Mouse (Mus musculus) kidney, postnatal 0 days (tissue): ENCODE data around the gene Tmem185b. TPM values are rescaled to one million over a fixed set of nuclear protein-coding genes. Genes with fewer than 3 reads are reported as not detected.

Experiments used
- ATAC-seq: fragments of 200-750 bp; cut with Nextera tagmentation; replicated peaks from 2 replicates; pipeline ENCODE4 v1.8.0; 2017; ENCODE audit warnings: low read depth, moderate number of reproducible peaks, moderate TSS enrichment, moderate library complexity; ENCODE audit not compliant: low FRiP score
- DNase-seq: peaks from one replicate; pipeline ENCODE4 v3.0.0-alpha.2; 2016; ENCODE audit warnings: low spot score
- H3K27ac ChIP-seq: fragments of 300-500 bp; sonication (generic); 2 replicates; pipeline ENCODE4 v1.5.1; 2014; ENCODE audit warnings: mild to moderate bottlenecking
- H3K27me3 ChIP-seq: fragments of 300-500 bp; sonication (generic); 2 replicates; pipeline ENCODE4 v1.6.1; 2014; ENCODE audit warnings: low read length, mixed read lengths; ENCODE audit not compliant: insufficient read depth
- H3K36me3 ChIP-seq: fragments of 300-500 bp; sonication (generic); 2 replicates; pipeline ENCODE4 v1.6.1; 2014; ENCODE audit warnings: low read length, mixed read lengths; ENCODE audit not compliant: insufficient read depth
- H3K4me1 ChIP-seq: fragments of 300-500 bp; sonication (generic); replicated peaks from 2 replicates; pipeline ENCODE4 v1.6.1; 2014; ENCODE audit warnings: antibody characterized with exemption, low read length, mixed read lengths; ENCODE audit not compliant: insufficient read depth
- H3K4me2 ChIP-seq: fragments of 300-500 bp; sonication (generic); 2 replicates; pipeline ENCODE4 v1.6.1; 2014; ENCODE audit warnings: mild to moderate bottlenecking, low read length, moderate library complexity, mixed read lengths
- H3K4me3 ChIP-seq: fragments of 300-500 bp; sonication (generic); replicated peaks from 2 replicates; pipeline ENCODE4 v1.5.1; 2014; ENCODE audit warnings: low read depth, low read length
- H3K9ac ChIP-seq: fragments of 300-500 bp; sonication (generic); 2 replicates; pipeline ENCODE4 v1.6.1; 2014; ENCODE audit warnings: low read depth, low read length
- H3K9me3 ChIP-seq: fragments of 300-500 bp; sonication (generic); replicated peaks from 2 replicates; pipeline ENCODE4 v1.6.1; 2016; ENCODE audit warnings: low read length, inconsistent platforms, mixed read lengths
- CTCF ChIP-seq: IDR thresholded peaks from 2 replicates; pipeline ENCODE4 v1.5.1; 2016; ENCODE audit warnings: antibody characterized with exemption, low read depth, mild to moderate bottlenecking, moderate library complexity
- WGBS: fragments of 180-500 bp; shearing (Covaris S2); extraction: QIAGEN DNeasy Blood & Tissue Kit; methylation state at CpG from one replicate; pipeline ENCODE4 v1.1.7; 2014; 5-methylcytosine and 5-hydroxymethylcytosine counted together
- polyA plus RNA-seq: library from polyadenylated mRNA; unstranded; fragments of >200 nt; fragmentation: Nextera tagmentation; extraction: Ambion mirVana; gene quantifications from 2 replicates; pipeline ENCODE4 v1.2.1, GENCODE M21; 2015

Gene Tmem185b
- polyA plus RNA-seq, 1 experiment from 2014 or later = 30.6 TPM

- peak; percentile 66 for DNase-seq
Measured at GRCm38 (mm10) chr1:119540836-119541557, 15.0 kb downstream of the Tmem185b start.

GRCm38 (mm10) chr1:119541570-119541969 is 15.6 kb downstream of the Tmem185b start:
- Histone ChIP-seq H3K9ac (no peak overlapping the region), H3K9me3 (no peaks in the 10 kb centered on the region), H3K27ac (no peak overlapping the region), H3K4me2 (no peak overlapping the region), H3K36me3 (no peaks in the 10 kb centered on the region), H3K4me1 (no peaks in the 10 kb centered on the region), H3K27me3 (no peaks in the 10 kb centered on the region), H3K4me3 (no peak overlapping the region)
- no peak for TF ChIP-seq CTCF
- WGBS = 51% methylated on average over 3 of the region's 3 CpGs
- DNase-seq = no peak
- ATAC-seq = peak; percentile 23; the same call in 1 of the 2 replicates

More at GRCm38 (mm10) chr1:119540836-119541557, 15.0 kb downstream of the Tmem185b start:
- peak overlapping the region; percentile 68 for H3K27ac ChIP-seq
- H3K36me3 ChIP-seq = no peaks in the 10 kb centered on the region
- H3K4me3 ChIP-seq = no peak overlapping the region
- no peaks in the 10 kb centered on the region for H3K27me3 ChIP-seq
- H3K4me1 ChIP-seq = no peaks in the 10 kb centered on the region
- no peaks in the 10 kb centered on the region for H3K9me3 ChIP-seq
- ATAC-seq = peak; percentile 94
- no peak overlapping the region for H3K4me2 ChIP-seq
- no peak overlapping the region for H3K9ac ChIP-seq
- 54% methylated on average over 9 of the region's 9 CpGs for WGBS
- no peak for TF ChIP-seq CTCF

GRCm38 (mm10) chr1:119543316-119543715 is 17.4 kb downstream of the Tmem185b start:
- TF ChIP-seq CTCF = no peak
- Histone ChIP-seq H3K4me2 (no peak overlapping the region), H3K36me3 (peaks cover 4% of the 10 kb centered on the region; the same call in 1 of the 2 replicates), H3K27me3 (no peaks in the 10 kb centered on the region), H3K9ac (no peak overlapping the region), H3K4me3 (no peak overlapping the region), H3K27ac (no peak overlapping the region), H3K4me1 (no peaks in the 10 kb centered on the region), H3K9me3 (no peaks in the 10 kb centered on the region)
- no peak for ATAC-seq
- WGBS = 80% methylated on average over 6 of the region's 6 CpGs
- DNase-seq = no peak

GRCm38 (mm10) chr1:119544611-119545155 is 18.7 kb downstream of the Tmem185b start:
- Histone ChIP-seq H3K27ac (no peak overlapping the region), H3K27me3 (no peaks in the 10 kb centered on the region), H3K9me3 (no peaks in the 10 kb centered on the region), H3K9ac (no peak overlapping the region), H3K4me3 (no peak overlapping the region), H3K4me1 (no peaks in the 10 kb centered on the region), H3K4me2 (no peak overlapping the region), H3K36me3 (peaks cover 4% of the 10 kb centered on the region; the same call in 1 of the 2 replicates)
- TF ChIP-seq CTCF = no peak
- DNase-seq (peak; percentile 30), ATAC-seq (no peak)
- 55% methylated on average over 5 of the region's 5 CpGs for WGBS

- no peak overlapping the region for H3K4me2 ChIP-seq
- peaks cover 8% of the 10 kb centered on the region; the same call in 1 of the 2 replicates for H3K36me3 ChIP-seq
- H3K9ac ChIP-seq = no peak overlapping the region
- H3K4me3 ChIP-seq = no peak overlapping the region
- H3K27me3 ChIP-seq = no peaks in the 10 kb centered on the region
- WGBS = 49% methylated on average over 2 of the region's 2 CpGs
- TF ChIP-seq CTCF = no peak
- no peaks in the 10 kb centered on the region for H3K9me3 ChIP-seq
- H3K27ac ChIP-seq = no peak overlapping the region
- ATAC-seq (no peak), DNase-seq (no peak)
- no peaks in the 10 kb centered on the region for H3K4me1 ChIP-seq
Measured at GRCm38 (mm10) chr1:119545164-119545563, 19.2 kb downstream of the Tmem185b start.

GRCm38 (mm10) chr1:119545671-119546070 is 19.7 kb downstream of the Tmem185b start:
- no peaks in the 10 kb centered on the region for H3K27me3 ChIP-seq
- no peaks in the 10 kb centered on the region for H3K4me1 ChIP-seq
- no peak overlapping the region for H3K4me2 ChIP-seq
- peaks cover 8% of the 10 kb centered on the region; the same call in 1 of the 2 replicates for H3K36me3 ChIP-seq
- ATAC-seq (no peak), DNase-seq (no peak)
- no peak overlapping the region for H3K9ac ChIP-seq
- no peaks in the 10 kb centered on the region for H3K9me3 ChIP-seq
- H3K4me3 ChIP-seq = no peak overlapping the region
- 88% methylated on average over 4 of the region's 4 CpGs for WGBS
- no peak overlapping the region for H3K27ac ChIP-seq
- no peak for TF ChIP-seq CTCF
